8 mouse cellular contexts compared by ENCODE assay signal in genomic region chr16:32277308-32278256, GRCm38 (mm10). TPM values are rescaled to one million over a fixed set of nuclear protein-coding genes. Genes with fewer than 3 reads are reported as not detected.
DNase-seq lines count a peak whose midpoint lies in the region; ATAC-seq lines count a peak whose summit lies in the region.

Rnf168 (plus strand) TSS chr16:32277459.

- peak within 1 kb of the TSS; percentile 85 for H3K4me3 ChIP-seq in forebrain, embryonic 10.5 days
- peak within 1 kb of the TSS; percentile 89 for H3K4me3 ChIP-seq in heart, embryonic 16.5 days (ENCODE audit: low read length)
- peak within 1 kb of the TSS; percentile 97 for H3K4me3 ChIP-seq in liver, embryonic 15.5 days (replicated peaks)
- H3K4me3 ChIP-seq in neural tube, embryonic 12.5 days = peak within 1 kb of the TSS; percentile 91

- peak; percentile 82 for DNase-seq in c-Kit-negative CD71-positive TER-119-positive erythroid progenitor cells, embryonic 14.5 days (ENCODE audit: low read depth, low spot score)
- DNase-seq in forebrain, embryonic 10.5 days (ENCODE audit: extremely low spot score, low spot score) = peak; percentile 92
- peak; percentile 94 to 95 for DNase-seq in kidney, postnatal 36 days
- DNase-seq in telencephalon, adult 2 months (ENCODE audit: low read depth, low spot score) = peak; percentile 89

- peaks cover 24% of the 10 kb centered on the region for H3K4me1 ChIP-seq in forebrain, embryonic 10.5 days
- H3K4me1 ChIP-seq in heart, embryonic 16.5 days (ENCODE audit: control insufficient read depth, insufficient read depth, low read length) = peaks cover 15% of the 10 kb centered on the region
- peaks cover 39% of the 10 kb centered on the region for H3K4me1 ChIP-seq in liver, embryonic 15.5 days (replicated peaks)
- peaks cover 20% of the 10 kb centered on the region for H3K4me1 ChIP-seq in neural tube, embryonic 12.5 days

- peak; percentile 87 for ATAC-seq in CD4-positive, CD25-positive, alpha-beta regulatory T cell, adult 4 months
- ATAC-seq in heart, embryonic 16.5 days (replicated peaks; ENCODE audit: extremely low read depth, insufficient read depth, low FRiP score) = peak; percentile 94
- peak; percentile 95 for ATAC-seq in liver, embryonic 15.5 days (ENCODE audit: insufficient read depth)
- peak; percentile 93 for ATAC-seq in neural tube, embryonic 12.5 days (ENCODE audit: low FRiP score, low read depth)

- H3K36me3 ChIP-seq in forebrain, embryonic 10.5 days (replicated peaks) = peaks cover 37% of the 10 kb centered on the region
- H3K36me3 ChIP-seq in heart, embryonic 16.5 days (ENCODE audit: control insufficient read depth, insufficient read depth) = peaks cover 12% of the 10 kb centered on the region
- peaks cover 18% of the 10 kb centered on the region for H3K36me3 ChIP-seq in liver, embryonic 15.5 days (replicated peaks)
- peaks cover 14% of the 10 kb centered on the region; the same call in 1 of the 2 replicates for H3K36me3 ChIP-seq in neural tube, embryonic 12.5 days

- under 1% methylated on average over 75 of the region's 75 CpGs for WGBS in forebrain, embryonic 10.5 days
- under 1% methylated on average over 75 of the region's 75 CpGs for WGBS in heart, embryonic 16.5 days
- under 1% methylated on average over 75 of the region's 75 CpGs for WGBS in liver, embryonic 15.5 days (ENCODE audit: insufficient replicate concordance)
- under 1% methylated on average over 75 of the region's 75 CpGs for WGBS in neural tube, embryonic 12.5 days

- peak within 1 kb of the TSS; percentile 71 for H3K4me2 ChIP-seq in heart, embryonic 16.5 days (ENCODE audit: low read depth, low read length)
- peak within 1 kb of the TSS; percentile 68 for H3K4me2 ChIP-seq in liver, embryonic 15.5 days
- H3K4me2 ChIP-seq in neural tube, embryonic 12.5 days (replicated peaks) = peak within 1 kb of the TSS; percentile 76

- H3K27me3 ChIP-seq in forebrain, embryonic 10.5 days (ENCODE audit: poor library complexity, severe bottlenecking) = no peaks in the 10 kb centered on the region
- no peaks in the 10 kb centered on the region for H3K27me3 ChIP-seq in heart, embryonic 16.5 days (ENCODE audit: control insufficient read depth, insufficient read depth, low read length)
- H3K27me3 ChIP-seq in liver, embryonic 15.5 days = no peaks in the 10 kb centered on the region
- no peaks in the 10 kb centered on the region for H3K27me3 ChIP-seq in neural tube, embryonic 12.5 days (replicated peaks)

- H3K9ac ChIP-seq in heart, embryonic 16.5 days (ENCODE audit: low read length) = peak within 1 kb of the TSS; percentile 99
- peak within 1 kb of the TSS; percentile 94 for H3K9ac ChIP-seq in liver, embryonic 15.5 days
- peak within 1 kb of the TSS; percentile 88 for H3K9ac ChIP-seq in neural tube, embryonic 12.5 days

- peaks cover 11% of the 10 kb centered on the region for H3K9me3 ChIP-seq in forebrain, embryonic 10.5 days
- peaks cover 7% of the 10 kb centered on the region for H3K9me3 ChIP-seq in heart, embryonic 16.5 days (replicated peaks; ENCODE audit: control insufficient read depth, low read length)
- peaks cover 4% of the 10 kb centered on the region; the same call in 1 of the 2 replicates for H3K9me3 ChIP-seq in liver, embryonic 15.5 days (replicated peaks)
- no peaks in the 10 kb centered on the region for H3K9me3 ChIP-seq in neural tube, embryonic 12.5 days

- peak within 1 kb of the TSS; percentile 98 for H3K27ac ChIP-seq in forebrain, embryonic 10.5 days
- peak within 1 kb of the TSS; percentile 99 for H3K27ac ChIP-seq in heart, embryonic 16.5 days (ENCODE audit: low read length)
- H3K27ac ChIP-seq in liver, embryonic 15.5 days (replicated peaks) = peak within 1 kb of the TSS; percentile 96
- peak within 1 kb of the TSS; percentile 85 for H3K27ac ChIP-seq in neural tube, embryonic 12.5 days

RNA-seq across cellular contexts. Expression of gene Rnf168, which starts in this region (rescaled TPM):
- polyA plus RNA-seq in CD4-positive, CD25-positive, alpha-beta regulatory T cell, adult 4 months (2017; shearing (Covaris generic)) = 1 to 10 TPM; 7.7 to 8.1 TPM
- polyA plus RNA-seq in forebrain, embryonic 10.5 days (2016; fragmentation: Nextera tagmentation; extraction: Ambion mirVana) = 33.3 and 33.9 TPM in 2 replicates
- polyA plus RNA-seq in heart, embryonic 16.5 days (2015; fragmentation: Nextera tagmentation; extraction: Ambion mirVana) = 17.3 and 19.3 TPM in 2 replicates
- 14.5 and 15.6 TPM in 2 replicates for polyA plus RNA-seq in liver, embryonic 15.5 days (2015; fragmentation: Nextera tagmentation; extraction: Ambion mirVana)
- polyA plus RNA-seq in neural tube, embryonic 12.5 days (2016; fragmentation: Nextera tagmentation; extraction: Ambion mirVana) = 27.2 and 31.9 TPM in 2 replicates

Comparison
In these comparisons a context has a peak if more than half of its experiments do, and no peak if none do; other contexts are left out.
1. Peak in every context shown above with its lines: DNase-seq, ATAC-seq, H3K4me3 ChIP-seq and H3K27ac ChIP-seq.